Mouse (Mus musculus) erythroblast, embryonic 14.5 days (primary cell): ENCODE results near the gene Tmco3. TPM values are rescaled to one million over a fixed set of nuclear protein-coding genes. Genes with fewer than 3 reads are reported as not detected.

Source experiments
- H3K27me3 ChIP-seq: 2 replicates; pipeline ENCODE4 v1.6.1; 2012; ENCODE audit warnings: inconsistent platforms; ENCODE audit not compliant: control insufficient read depth
- H3K36me3 ChIP-seq: 2 replicates; pipeline ENCODE4 v1.6.1; 2012; ENCODE audit warnings: mild to moderate bottlenecking, inconsistent platforms; ENCODE audit not compliant: control insufficient read depth
- H3K4me1 ChIP-seq: 2 replicates; pipeline ENCODE4 v1.6.1; 2012; ENCODE audit warnings: inconsistent platforms; ENCODE audit not compliant: control insufficient read depth
- H3K4me3 ChIP-seq: replicated peaks from 2 replicates; pipeline ENCODE3; 2012; ENCODE audit warnings: moderate library complexity, mild to moderate bottlenecking, inconsistent platforms
- H3K9me3 ChIP-seq: 2 replicates; pipeline ENCODE4 v1.6.1; 2012; ENCODE audit warnings: low read length, inconsistent platforms, mixed read lengths; ENCODE audit not compliant: control insufficient read depth
- GATA1 ChIP-seq: IDR thresholded peaks from 2 replicates; pipeline ENCODE4 v1.6.1; 2012; ENCODE audit warnings: low read length, inconsistent platforms, mixed read lengths
- TAL1 ChIP-seq: IDR thresholded peaks from 3 replicates; pipeline ENCODE4 v1.6.1; 2012; ENCODE audit warnings: low read length, inconsistent platforms, mixed read lengths
- polyA plus RNA-seq: library from polyadenylated mRNA; stranded (reverse); fragments of >175 nt; gene quantifications from 2 replicates; pipeline ENCODE4 v1.2.3, GENCODE M21; 2012

The Tmco3 gene
- polyA plus RNA-seq, 1 experiment = 0.50 TPM

DNA sequence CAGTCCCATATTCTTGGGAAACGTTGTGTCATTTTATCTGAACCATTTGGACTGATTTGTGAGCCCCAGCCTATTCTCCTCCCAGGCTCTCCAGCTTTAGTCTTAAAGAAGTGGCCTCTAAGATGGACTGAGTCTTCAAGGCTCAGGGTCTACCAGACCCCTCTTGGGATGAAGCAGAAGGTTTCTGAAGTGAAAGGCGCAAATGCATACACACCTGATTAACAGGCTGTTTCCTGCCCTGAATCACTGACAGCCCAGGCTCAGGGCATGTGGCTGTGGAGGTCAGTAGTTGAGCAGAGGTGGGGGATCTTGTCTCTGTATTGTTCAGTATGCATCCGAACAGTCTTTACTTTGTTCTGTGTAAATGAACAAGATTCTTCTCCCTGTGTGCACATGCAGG, 49.7 kb downstream of the Tmco3 start:
- peak overlapping the region; percentile 91 for H3K4me3 ChIP-seq
- H3K27me3 ChIP-seq = peaks cover under 1% of the 10 kb centered on the region; the same call in 1 of the 2 replicates
- no peaks in the 10 kb centered on the region; the same call in 1 of the 2 replicates for H3K9me3 ChIP-seq
- TF ChIP-seq GATA1 (no peak), TAL1 (no peak)
- H3K4me1 ChIP-seq = peaks cover 47% of the 10 kb centered on the region
- H3K36me3 ChIP-seq = peaks cover 31% of the 10 kb centered on the region

DNA sequence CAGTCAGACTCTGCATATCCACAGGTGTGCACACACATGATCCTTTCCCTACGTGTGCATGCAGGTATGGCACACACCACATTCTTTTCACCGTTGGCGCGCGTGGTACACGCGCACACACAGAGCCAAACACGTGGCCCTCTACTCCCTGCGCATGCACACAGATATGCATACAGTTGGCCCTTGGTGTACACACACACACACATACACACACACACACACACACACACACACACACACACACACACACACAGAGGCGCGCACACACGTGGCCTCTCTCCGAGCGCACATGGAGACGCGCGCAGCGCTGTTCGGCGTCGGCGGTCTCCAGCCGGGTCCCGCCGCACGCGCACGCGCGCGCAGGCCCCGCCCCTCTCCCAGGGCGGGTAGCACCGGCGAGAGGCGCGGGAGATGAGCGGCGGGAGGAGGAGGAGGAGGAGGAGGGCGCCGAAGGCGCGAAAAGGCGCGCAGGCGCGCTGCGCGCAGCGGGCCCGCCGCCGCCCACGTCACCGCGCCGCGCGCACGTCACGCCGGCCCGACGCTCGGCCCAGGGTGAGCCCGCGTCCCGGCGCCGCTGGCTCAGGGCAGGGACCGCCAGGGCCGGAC, 50.4 kb downstream of the Tmco3 start, which contains the start of gene Tfdp1:
Tfdp1 (plus strand) TSS at position 497 of the 606 bp plus-strand sequence.
- no peaks in the 10 kb centered on the region; the same call in 1 of the 2 replicates for H3K9me3 ChIP-seq
- H3K4me1 ChIP-seq = peaks cover 54% of the 10 kb centered on the region
- peak within 1 kb of the TSS; percentile 91 for H3K4me3 ChIP-seq
- no peaks in the 10 kb centered on the region for H3K27me3 ChIP-seq
- TF ChIP-seq GATA1 = no peak
- no peak for TF ChIP-seq TAL1
- peaks cover 37% of the 10 kb centered on the region for H3K36me3 ChIP-seq

DNA sequence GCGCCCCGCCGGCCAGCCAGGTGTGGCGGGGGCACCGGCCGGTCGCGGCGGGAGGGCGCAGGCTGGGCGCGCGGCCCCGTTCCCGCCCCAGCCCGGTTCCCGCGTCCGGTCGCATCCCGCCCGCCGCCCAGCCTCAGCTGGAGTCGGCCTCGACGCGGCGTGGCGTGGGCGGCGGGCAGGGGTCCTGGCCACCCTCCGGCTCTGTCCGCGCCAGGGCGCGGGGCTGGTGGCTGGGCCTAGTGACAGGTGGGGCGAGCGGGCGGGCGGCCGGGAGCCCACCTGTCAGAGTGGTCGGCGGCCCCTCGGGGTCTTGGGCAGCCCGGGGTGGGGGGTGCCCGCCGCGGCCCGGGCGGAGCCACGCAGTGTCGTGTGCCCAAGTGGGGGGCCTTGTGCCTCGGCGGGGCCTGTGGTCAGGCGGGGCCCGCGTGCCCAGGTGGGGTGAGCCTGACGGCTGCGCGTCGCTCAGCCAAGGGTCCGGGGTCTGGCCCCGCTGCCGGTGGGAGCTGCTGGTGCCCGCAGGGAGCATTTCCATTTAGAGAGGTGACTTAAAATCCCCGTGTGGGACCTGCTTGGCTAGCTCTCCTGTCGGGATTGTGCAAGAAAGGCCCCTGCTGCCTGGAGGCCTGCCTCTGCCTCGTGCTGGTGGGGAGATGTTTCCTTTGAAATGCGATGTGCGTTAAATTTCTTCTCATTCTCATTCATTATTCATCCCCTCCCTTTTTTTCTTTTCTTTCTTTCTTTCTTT, 51.1 kb downstream of the Tmco3 start:
- no peak for TF ChIP-seq GATA1
- TF ChIP-seq TAL1 = no peak
- no peaks in the 10 kb centered on the region for H3K27me3 ChIP-seq
- peaks cover 60% of the 10 kb centered on the region for H3K4me1 ChIP-seq

DNA sequence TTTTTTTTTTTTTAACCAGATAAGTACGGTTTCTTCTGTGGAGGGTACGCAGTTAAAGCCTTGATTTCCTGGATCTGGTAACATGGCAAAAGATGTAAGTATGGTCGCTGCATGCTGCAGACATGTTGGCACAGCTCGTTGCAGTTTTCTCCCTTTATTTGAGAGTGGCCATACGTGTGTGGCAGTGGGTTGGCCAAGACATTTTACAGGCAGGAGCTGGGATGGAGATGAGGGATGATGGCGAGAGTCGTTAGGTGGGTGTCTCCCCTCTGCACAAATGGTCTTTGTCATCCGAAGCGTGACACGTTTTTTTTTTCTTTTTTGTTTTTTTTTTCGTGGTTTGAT, 51.6 kb downstream of the Tmco3 start:
- H3K4me1 ChIP-seq = peaks cover 65% of the 10 kb centered on the region
- peaks cover 50% of the 10 kb centered on the region for H3K36me3 ChIP-seq
- H3K4me3 ChIP-seq = peak overlapping the region; percentile 91
- H3K27me3 ChIP-seq = no peaks in the 10 kb centered on the region
- H3K9me3 ChIP-seq = no peaks in the 10 kb centered on the region; the same call in 1 of the 2 replicates
- no peak for TF ChIP-seq GATA1
- no peak for TF ChIP-seq TAL1

More for the DNA sequence above, 51.1 kb downstream of the Tmco3 start:
- Histone ChIP-seq H3K36me3 (peaks cover 44% of the 10 kb centered on the region), H3K9me3 (no peaks in the 10 kb centered on the region; the same call in 1 of the 2 replicates), H3K4me3 (peak overlapping the region; percentile 91)

DNA sequence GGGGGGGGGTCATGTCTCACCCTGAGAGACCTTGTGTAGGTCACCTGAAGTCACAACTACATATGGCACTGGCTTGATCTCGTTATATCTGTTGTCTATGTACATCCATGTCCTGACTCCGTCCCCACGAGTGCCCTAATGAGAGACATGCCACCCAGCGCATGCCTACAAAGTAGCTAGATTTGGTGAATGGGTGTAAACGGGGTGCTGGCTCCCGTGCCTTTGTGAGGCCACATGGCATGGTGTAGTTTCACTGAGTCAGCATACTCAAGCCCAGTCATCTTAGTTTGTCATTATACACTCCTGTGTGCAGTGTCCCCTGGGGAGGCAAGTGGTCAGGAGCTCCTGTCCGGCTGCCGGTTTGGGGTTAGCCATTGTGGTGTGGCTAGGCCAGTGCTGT, 52.7 kb downstream of the Tmco3 start:
- TF ChIP-seq TAL1 (no peak), GATA1 (no peak)
- H3K27me3 ChIP-seq = no peaks in the 10 kb centered on the region
- peaks cover 60% of the 10 kb centered on the region for H3K36me3 ChIP-seq
- peaks cover 67% of the 10 kb centered on the region for H3K4me1 ChIP-seq
- H3K9me3 ChIP-seq = no peaks in the 10 kb centered on the region
- H3K4me3 ChIP-seq = peak overlapping the region; percentile 91

DNA sequence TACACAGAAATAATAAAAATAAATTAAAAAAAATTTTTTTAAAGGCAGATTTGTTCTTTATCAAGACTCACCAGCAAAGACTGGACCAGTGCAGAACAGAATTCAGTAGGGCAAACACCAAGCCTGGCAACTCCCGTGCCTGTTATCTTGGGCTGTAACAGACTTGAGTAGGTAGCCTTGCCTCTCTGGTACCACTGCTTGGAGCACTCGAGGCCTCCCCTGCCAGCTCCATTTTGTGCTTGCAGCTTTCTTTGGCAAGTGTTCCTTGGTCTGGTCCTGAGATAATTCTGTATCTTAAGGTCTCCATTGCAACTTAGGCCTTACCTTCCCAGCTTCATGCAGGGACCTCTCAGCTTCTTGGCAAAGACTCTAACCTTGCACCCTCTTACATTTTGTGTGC, 54.4 kb downstream of the Tmco3 start:
- Histone ChIP-seq H3K4me3 (no peak overlapping the region), H3K27me3 (no peaks in the 10 kb centered on the region), H3K36me3 (peaks cover 77% of the 10 kb centered on the region), H3K9me3 (no peaks in the 10 kb centered on the region), H3K4me1 (peaks cover 72% of the 10 kb centered on the region)
- TF ChIP-seq GATA1 (no peak), TAL1 (no peak)

DNA sequence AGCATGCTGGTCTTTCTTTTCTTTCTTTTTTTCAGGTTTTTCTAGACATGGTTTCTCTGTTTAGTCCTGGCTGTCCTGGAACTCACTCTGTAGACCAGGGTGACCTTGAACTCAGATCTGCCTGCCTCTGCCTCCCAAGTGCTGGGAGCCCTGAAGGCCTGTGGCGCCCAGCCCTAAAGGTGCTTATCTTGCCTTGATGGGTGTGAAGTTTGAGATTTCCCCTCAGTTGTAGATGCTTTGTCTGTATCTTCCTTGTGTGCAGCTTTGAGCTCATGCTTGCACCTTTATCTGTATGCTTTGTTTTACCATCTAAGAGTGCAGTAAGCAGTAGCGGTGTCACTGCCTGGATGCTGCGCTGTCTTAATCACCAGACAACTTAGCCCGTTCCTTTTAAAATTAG, 55.1 kb downstream of the Tmco3 start:
- H3K9me3 ChIP-seq = no peaks in the 10 kb centered on the region
- H3K36me3 ChIP-seq = peaks cover 85% of the 10 kb centered on the region
- no peak for TF ChIP-seq TAL1
- TF ChIP-seq GATA1 = no peak
- no peak overlapping the region for H3K4me3 ChIP-seq
- H3K4me1 ChIP-seq = peaks cover 68% of the 10 kb centered on the region
- no peaks in the 10 kb centered on the region for H3K27me3 ChIP-seq

DNA sequence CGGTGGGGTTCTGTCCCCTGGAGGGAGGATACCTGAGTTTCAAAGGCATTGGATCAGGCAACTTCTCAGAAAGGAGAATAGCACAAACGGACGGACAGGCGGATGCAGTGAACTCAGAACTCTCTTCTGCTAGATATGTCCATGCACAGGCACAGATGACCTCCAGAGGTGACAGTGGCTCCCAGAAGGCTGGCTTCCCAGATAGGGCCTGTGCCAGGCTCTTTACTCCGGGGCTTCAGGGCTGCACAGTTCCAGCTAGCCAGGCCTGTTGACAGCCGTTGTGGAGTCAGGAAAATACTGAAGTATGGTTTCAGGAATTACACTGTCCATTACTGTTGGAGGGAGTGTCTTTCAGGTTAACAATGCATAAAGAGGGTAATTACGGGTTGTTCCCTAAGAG, 62.1 kb downstream of the Tmco3 start:
- Histone ChIP-seq H3K4me1 (peaks cover 80% of the 10 kb centered on the region), H3K27me3 (no peaks in the 10 kb centered on the region), H3K36me3 (peaks cover 100% of the 10 kb centered on the region), H3K4me3 (no peak overlapping the region), H3K9me3 (no peaks in the 10 kb centered on the region)
- TF ChIP-seq GATA1 = no peak
- TF ChIP-seq TAL1 = no peak

DNA sequence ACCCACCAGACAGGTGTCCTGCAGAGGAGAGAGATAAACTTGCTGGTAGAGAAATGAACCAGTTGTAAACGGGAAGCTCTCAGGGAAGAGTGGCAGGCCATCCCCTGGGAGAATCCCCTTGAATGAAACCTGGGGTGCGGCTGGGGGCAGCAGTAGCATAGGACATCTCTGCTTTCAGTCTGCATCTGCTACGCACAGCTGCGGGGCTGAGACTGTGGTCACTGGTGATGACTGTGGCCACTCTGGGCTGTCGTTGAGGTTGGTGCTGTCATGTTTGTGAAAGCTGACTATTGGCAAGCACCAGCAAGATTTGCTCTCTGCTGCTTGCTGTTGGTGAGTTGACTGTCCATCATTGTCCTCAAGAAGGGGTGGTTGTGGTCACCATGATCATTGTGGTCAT, 63.6 kb downstream of the Tmco3 start:
- peaks cover 100% of the 10 kb centered on the region for H3K36me3 ChIP-seq
- peaks cover 82% of the 10 kb centered on the region for H3K4me1 ChIP-seq
- H3K27me3 ChIP-seq = no peaks in the 10 kb centered on the region
- no peaks in the 10 kb centered on the region for H3K9me3 ChIP-seq
- H3K4me3 ChIP-seq = no peak overlapping the region
- TF ChIP-seq GATA1 (no peak), TAL1 (no peak)
